Mouse (Mus musculus) midbrain, embryonic 15.5 days (tissue): Measurements from ENCODE around the gene Mindy2. TPM values are rescaled to one million over a fixed set of nuclear protein-coding genes. Genes with fewer than 3 reads are reported as not detected.
"Not testable (repeated sequence)": the region's sequence is repeated elsewhere in the genome, so short reads cannot be mapped to it uniquely, and the experiment has no call there.

Experiments used
- ATAC-seq: fragments of 200-750 bp; cut with Nextera tagmentation; replicated peaks from 2 replicates; pipeline ENCODE4 v1.8.0; 2017; ENCODE audit warnings: moderate TSS enrichment
- H3K27ac ChIP-seq: fragments of 300-500 bp; sonication (generic); 2 replicates; pipeline ENCODE4 v1.5.1; 2015; ENCODE audit warnings: mild to moderate bottlenecking, inconsistent platforms
- H3K27me3 ChIP-seq: fragments of 300-500 bp; sonication (generic); replicated peaks from 2 replicates; pipeline ENCODE4 v1.6.1; 2015; ENCODE audit warnings: inconsistent platforms
- H3K36me3 ChIP-seq: fragments of 300-500 bp; sonication (generic); replicated peaks from 2 replicates; pipeline ENCODE4 v1.6.1; 2015; ENCODE audit warnings: inconsistent platforms
- H3K4me1 ChIP-seq: fragments of 300-500 bp; sonication (generic); 2 replicates; pipeline ENCODE4 v1.6.1; 2015; ENCODE audit warnings: inconsistent platforms
- H3K4me2 ChIP-seq: fragments of 300-500 bp; sonication (generic); 2 replicates; pipeline ENCODE4 v1.6.1; 2015; ENCODE audit warnings: inconsistent platforms, mild to moderate bottlenecking, moderate library complexity
- H3K4me3 ChIP-seq: fragments of 300-500 bp; sonication (generic); 2 replicates; pipeline ENCODE4 v1.5.1; 2015; ENCODE audit warnings: mild to moderate bottlenecking, inconsistent platforms
- H3K9ac ChIP-seq: fragments of 300-500 bp; sonication (generic); 2 replicates; pipeline ENCODE4 v1.6.1; 2015; ENCODE audit warnings: mild to moderate bottlenecking, inconsistent platforms
- H3K9me3 ChIP-seq: fragments of 300-500 bp; sonication (generic); 2 replicates; pipeline ENCODE4 v1.6.1; 2016; ENCODE audit warnings: inconsistent platforms
- WGBS: fragments of 180-500 bp; shearing (Covaris S2); methylation state at CpG from one replicate; pipeline ENCODE4 v1.1.7; 2015; ENCODE audit warnings: mixed read lengths; 5-methylcytosine and 5-hydroxymethylcytosine counted together
- polyA plus RNA-seq: library from polyadenylated mRNA; unstranded; fragments of >200 nt; fragmentation: Nextera tagmentation; extraction: Ambion mirVana; gene quantifications from 2 replicates; pipeline ENCODE4 v1.2.1, GENCODE M21; 2015

The Mindy2 gene
- polyA plus RNA-seq, 1 experiment from 2014 or later, result 23.7 TPM

DNA sequence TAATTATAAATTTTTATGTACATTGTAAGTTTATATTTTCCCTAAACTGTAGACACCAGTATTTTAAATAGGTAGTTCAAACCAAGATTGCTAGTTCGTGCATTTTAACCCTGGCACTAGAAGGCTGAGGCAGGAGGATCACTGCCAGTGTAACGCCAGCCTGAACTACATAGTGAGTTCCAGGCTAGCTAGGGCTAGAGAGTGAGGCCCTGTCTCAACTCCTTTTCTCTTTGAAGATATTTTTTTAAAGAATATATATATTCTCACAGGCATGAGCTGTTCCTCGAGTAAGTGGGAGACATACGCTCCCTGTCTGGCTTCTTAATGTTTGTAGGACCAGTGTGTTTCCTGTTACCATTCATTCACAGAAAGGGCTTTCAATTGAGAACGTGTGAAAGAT, 100.2 kb downstream of the Mindy2 start:
- no peaks in the 10 kb centered on the region for H3K4me1 ChIP-seq

GRCm38 (mm10) chr9:70555431-70555830, 101.5 kb downstream of the Mindy2 start:
- Histone ChIP-seq H3K4me3 (no peak overlapping the region), H3K4me2 (no peak overlapping the region), H3K27ac (no peak overlapping the region), H3K9me3 (no peaks in the 10 kb centered on the region), H3K4me1 (no peaks in the 10 kb centered on the region), H3K36me3 (peaks cover 11% of the 10 kb centered on the region; the same call in 1 of the 2 replicates), H3K9ac (no peak overlapping the region), H3K27me3 (no peaks in the 10 kb centered on the region)
- ATAC-seq, result no peak

More for the DNA sequence above, 100.2 kb downstream of the Mindy2 start:
- H3K9ac ChIP-seq, result no peak overlapping the region
- H3K4me3 ChIP-seq, result no peak overlapping the region
- H3K27me3 ChIP-seq, result no peaks in the 10 kb centered on the region
- 94% methylated on average over 5 of the region's 5 CpGs for WGBS
- no peak for ATAC-seq
- no peaks in the 10 kb centered on the region for H3K9me3 ChIP-seq
- H3K36me3 ChIP-seq, result peaks cover 11% of the 10 kb centered on the region; the same call in 1 of the 2 replicates
- no peak overlapping the region for H3K4me2 ChIP-seq
- H3K27ac ChIP-seq, result no peak overlapping the region

GRCm38 (mm10) chr9:70552233-70552632, 104.7 kb downstream of the Mindy2 start:
- H3K4me3 ChIP-seq, H3K9ac ChIP-seq, H3K4me1 ChIP-seq, H3K27ac ChIP-seq, ATAC-seq, H3K9me3 ChIP-seq, H3K27me3 ChIP-seq, H3K4me2 ChIP-seq: not testable (repeated sequence)
- WGBS, result 100% methylated on average over 2 of the region's 2 CpGs
- H3K36me3 ChIP-seq, result peaks cover 15% of the 10 kb centered on the region

DNA sequence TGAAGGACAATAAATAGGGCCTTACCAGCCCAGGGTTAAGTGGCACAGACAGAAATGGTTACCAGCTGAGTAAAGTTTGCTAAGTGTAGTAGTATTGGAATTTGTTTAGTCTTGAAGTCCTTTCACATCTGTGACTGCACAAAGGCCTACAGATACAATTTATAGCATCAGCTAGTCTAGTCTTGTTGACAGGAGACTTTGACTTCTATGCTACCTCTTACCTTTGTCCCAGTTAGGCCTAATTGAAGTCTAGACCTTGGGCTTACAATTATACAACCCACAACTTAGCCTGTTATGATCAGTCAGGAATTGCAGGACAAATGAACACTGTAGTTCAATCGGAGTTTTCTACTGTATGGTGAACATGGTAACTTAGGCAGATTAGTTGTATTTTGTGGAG, 105.5 kb downstream of the Mindy2 start:
- H3K27ac ChIP-seq, result no peak overlapping the region
- no peak overlapping the region for H3K4me3 ChIP-seq
- no peak for ATAC-seq
- H3K4me1 ChIP-seq, result peaks cover 13% of the 10 kb centered on the region; the same call in 1 of the 2 replicates
- H3K9me3 ChIP-seq, result no peaks in the 10 kb centered on the region
- 90% methylated on average over 1 of the region's 1 CpGs for WGBS
- no peak overlapping the region for H3K4me2 ChIP-seq
- H3K36me3 ChIP-seq, result peaks cover 15% of the 10 kb centered on the region
- H3K9ac ChIP-seq, result no peak overlapping the region
- H3K27me3 ChIP-seq, result no peaks in the 10 kb centered on the region

Other genes starting within 250 kb of the Mindy2 start
- gene Ccnb2, start 235.6 kb downstream of the Mindy2 start, polyA plus RNA-seq, result 22.5 and 29.4 TPM in 2 replicates
- 36.9 and 38.3 TPM in 2 replicates for gene Rnf111, start 153.4 kb downstream of the Mindy2 start, polyA plus RNA-seq
- gene Sltm, start 114.4 kb downstream of the Mindy2 start, polyA plus RNA-seq, result 62.6 and 63.5 TPM in 2 replicates
- gene Gm10642, start 923 bp downstream of the Mindy2 start, polyA plus RNA-seq, result 0.19 and 0.75 TPM in 2 replicates
- gene Adam10, start 21.8 kb upstream of the Mindy2 start, polyA plus RNA-seq, result 59.8 and 61.5 TPM in 2 replicates